Mouse (Mus musculus): ENCODE measurements around the gene Hnrnpm. TPM values are rescaled to one million over a fixed set of nuclear protein-coding genes. Genes with fewer than 3 reads are reported as not detected.
A peak's percentile ranks its signal among the peaks of the same experiment; 100 is the strongest.
"Not testable (repeated sequence)": the region's sequence is repeated elsewhere in the genome, so short reads cannot be mapped to it uniquely, and the experiment has no call there.

Hnrnpm gene
- polyA plus RNA-seq, 1 experiment from 2014 or later, result 422 TPM

DNA sequence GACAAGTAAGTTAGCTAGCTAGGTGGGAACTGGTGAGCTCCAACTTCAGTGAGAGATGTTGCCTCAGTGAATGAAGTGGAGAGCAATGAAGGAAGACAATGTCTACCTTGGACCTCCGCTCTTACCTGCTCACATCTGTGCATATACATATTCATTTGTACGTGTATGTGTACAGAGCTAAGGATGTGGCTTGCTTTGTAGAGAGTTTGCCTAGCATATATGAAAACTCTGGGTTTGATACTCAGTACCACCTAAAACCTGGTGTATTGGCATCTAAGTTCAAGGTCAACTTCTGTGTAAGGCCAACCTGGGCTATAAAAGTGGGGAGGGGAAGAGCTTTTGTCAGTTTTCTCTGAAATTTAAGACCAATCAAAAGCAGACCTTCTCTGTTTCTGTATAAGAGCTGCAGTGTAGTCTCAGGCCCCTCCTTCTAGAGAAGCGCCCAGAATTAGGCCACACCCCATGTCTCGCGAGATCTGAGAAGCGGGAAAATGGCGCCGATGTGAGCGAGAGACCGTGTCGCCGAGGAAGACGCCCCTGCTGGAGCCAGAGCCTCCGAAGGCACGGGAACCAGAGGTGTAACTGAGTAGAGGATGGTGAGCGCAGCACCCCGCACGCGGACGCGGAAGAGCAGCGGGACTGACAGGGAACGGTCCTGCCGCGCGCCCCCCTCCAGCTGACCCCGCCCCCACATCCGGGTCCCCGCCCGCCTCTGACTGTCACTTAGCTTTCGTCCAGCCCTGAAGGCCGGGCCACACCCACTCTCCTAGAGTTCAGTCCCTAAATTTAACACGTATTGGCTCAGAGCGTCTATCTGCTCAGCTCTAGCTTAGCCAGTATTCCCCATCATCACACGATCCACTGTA is 57.8 kb downstream of the Hnrnpm start, which contains the start of gene Zfp414:
Gene Zfp414 (plus strand): TSS at position 470 of the 866 bp plus-strand sequence.
- peak; percentile 96 for ATAC-seq (ENCODE audit: low FRiP score, low TSS enrichment)
- peaks cover 13% of the 10 kb centered on the region; the same call in 1 of the 2 replicates for H3K36me3 ChIP-seq (ENCODE audit: control insufficient read depth, insufficient read depth, low read length)

DNA sequence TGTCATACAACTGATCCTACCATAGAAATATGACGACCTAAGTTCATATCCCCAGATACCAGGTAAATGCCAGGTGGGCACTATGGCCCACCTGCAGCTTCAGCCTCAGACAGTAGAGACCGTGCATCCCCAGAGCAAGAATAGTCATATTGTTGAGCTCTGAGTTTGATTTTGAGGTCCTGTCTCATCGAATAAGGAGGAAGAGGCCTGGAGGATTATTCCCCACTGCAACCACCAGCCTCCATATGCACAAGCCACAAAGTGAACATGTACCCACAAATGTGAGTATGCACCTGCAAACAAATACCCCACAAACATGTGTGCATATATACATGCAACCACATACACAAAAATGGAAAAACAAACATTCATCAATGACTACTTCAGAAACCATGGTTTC is 59.4 kb downstream of the Hnrnpm start:
- WGBS, result 83% methylated on average over 3 of the region's 3 CpGs
- H3K4me2 ChIP-seq (replicated peaks; ENCODE audit: low read depth, low read length), result no peak overlapping the region
- no peak for ATAC-seq (ENCODE audit: low FRiP score, low TSS enrichment)
- H3K27me3 ChIP-seq (ENCODE audit: control insufficient read depth, insufficient read depth, low read length), result no peaks in the 10 kb centered on the region
- H3K9ac ChIP-seq (ENCODE audit: low read depth, low read length), result no peak overlapping the region
- no peak overlapping the region for H3K4me3 ChIP-seq (ENCODE audit: low read length)
- H3K4me1 ChIP-seq (ENCODE audit: control insufficient read depth, insufficient read depth, low read length), result peaks cover 12% of the 10 kb centered on the region; the same call in 1 of the 2 replicates
- H3K9me3 ChIP-seq (ENCODE audit: control insufficient read depth, low read length), result no peaks in the 10 kb centered on the region
- H3K36me3 ChIP-seq (ENCODE audit: control insufficient read depth, insufficient read depth, low read length), result peaks cover 13% of the 10 kb centered on the region; the same call in 1 of the 2 replicates
- no peak overlapping the region for H3K27ac ChIP-seq (ENCODE audit: low read depth, low read length)

More for the DNA sequence above, 57.8 kb downstream of the Hnrnpm start, which contains the start of gene Zfp414:
- Histone ChIP-seq H3K4me3 (ENCODE audit: low read length) (peak within 1 kb of the TSS; percentile 55), H3K4me1 (ENCODE audit: control insufficient read depth, insufficient read depth, low read length) (peaks cover 12% of the 10 kb centered on the region; the same call in 1 of the 2 replicates), H3K27ac (ENCODE audit: low read depth, low read length) (peak within 1 kb of the TSS; percentile 94), H3K27me3 (ENCODE audit: control insufficient read depth, insufficient read depth, low read length) (no peaks in the 10 kb centered on the region), H3K9me3 (ENCODE audit: control insufficient read depth, low read length) (no peaks in the 10 kb centered on the region), H3K4me2 (replicated peaks; ENCODE audit: low read depth, low read length) (peak within 1 kb of the TSS; percentile 46), H3K9ac (ENCODE audit: low read depth, low read length) (peak within 1 kb of the TSS; percentile 68)
- WGBS, result 3% methylated on average over 27 of the region's 35 CpGs

DNA sequence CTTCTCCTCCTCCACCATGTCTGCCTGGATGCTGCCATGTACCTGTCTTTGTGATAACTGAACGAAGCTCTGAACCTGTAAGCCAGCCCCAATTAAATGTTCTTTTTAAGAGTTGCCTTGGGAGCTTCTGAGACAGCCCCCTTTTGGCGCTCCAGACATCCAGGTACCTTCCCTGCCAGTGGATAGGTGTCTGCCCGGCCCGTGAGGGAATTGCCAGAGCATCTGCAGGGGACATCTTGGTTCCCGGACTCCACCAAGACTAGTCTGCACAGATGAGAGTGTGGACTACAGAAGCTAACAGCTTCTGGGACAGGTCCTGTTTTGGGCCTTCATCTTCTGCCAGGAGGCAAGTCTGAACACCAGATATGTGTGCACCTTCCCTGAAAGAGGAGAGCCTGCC is 72.9 kb downstream of the Hnrnpm start:
- not testable (repeated sequence) for H3K9ac ChIP-seq (ENCODE audit: low read depth, low read length); H3K27ac ChIP-seq (ENCODE audit: low read depth, low read length); H3K4me3 ChIP-seq (ENCODE audit: low read length); ATAC-seq (ENCODE audit: low FRiP score, low TSS enrichment); H3K27me3 ChIP-seq (ENCODE audit: control insufficient read depth, insufficient read depth, low read length); H3K9me3 ChIP-seq (ENCODE audit: control insufficient read depth, low read length); H3K4me1 ChIP-seq (ENCODE audit: control insufficient read depth, insufficient read depth, low read length); H3K4me2 ChIP-seq (replicated peaks; ENCODE audit: low read depth, low read length); H3K36me3 ChIP-seq (ENCODE audit: control insufficient read depth, insufficient read depth, low read length)
- 88% methylated on average over 5 of the region's 5 CpGs for WGBS

DNA sequence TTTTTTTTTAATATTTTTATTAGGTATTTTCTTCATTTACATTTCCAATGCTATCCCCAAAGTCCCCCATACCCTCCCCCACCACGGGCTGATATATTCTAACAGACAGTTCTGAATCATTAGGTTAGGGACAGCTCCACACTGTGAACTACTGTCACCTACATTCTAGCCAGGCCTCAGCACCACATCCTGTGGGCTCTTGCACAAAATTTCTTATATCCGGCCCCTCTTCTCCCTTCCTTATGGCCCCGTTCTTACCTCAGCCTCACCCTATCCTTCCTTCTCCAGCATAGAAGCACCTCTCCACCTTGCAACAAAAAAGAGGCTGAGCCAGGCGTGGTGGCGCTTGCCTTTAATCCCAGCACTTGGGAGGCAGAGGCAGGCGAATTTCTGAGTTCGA is 76.1 kb downstream of the Hnrnpm start:
- no peak overlapping the region for H3K27ac ChIP-seq (ENCODE audit: low read depth, low read length)
- no peaks in the 10 kb centered on the region for H3K4me1 ChIP-seq (ENCODE audit: control insufficient read depth, insufficient read depth, low read length)
- H3K9me3 ChIP-seq (ENCODE audit: control insufficient read depth, low read length), result no peaks in the 10 kb centered on the region
- no peak overlapping the region for H3K9ac ChIP-seq (ENCODE audit: low read depth, low read length)
- no peak overlapping the region for H3K4me3 ChIP-seq (ENCODE audit: low read length)
- no peak for ATAC-seq (ENCODE audit: low FRiP score, low TSS enrichment)
- no peaks in the 10 kb centered on the region for H3K27me3 ChIP-seq (ENCODE audit: control insufficient read depth, insufficient read depth, low read length)
- WGBS, result 84% methylated on average over 7 of the region's 7 CpGs
- H3K36me3 ChIP-seq (ENCODE audit: control insufficient read depth, insufficient read depth, low read length), result no peaks in the 10 kb centered on the region
- H3K4me2 ChIP-seq (replicated peaks; ENCODE audit: low read depth, low read length), result no peak overlapping the region

DNA sequence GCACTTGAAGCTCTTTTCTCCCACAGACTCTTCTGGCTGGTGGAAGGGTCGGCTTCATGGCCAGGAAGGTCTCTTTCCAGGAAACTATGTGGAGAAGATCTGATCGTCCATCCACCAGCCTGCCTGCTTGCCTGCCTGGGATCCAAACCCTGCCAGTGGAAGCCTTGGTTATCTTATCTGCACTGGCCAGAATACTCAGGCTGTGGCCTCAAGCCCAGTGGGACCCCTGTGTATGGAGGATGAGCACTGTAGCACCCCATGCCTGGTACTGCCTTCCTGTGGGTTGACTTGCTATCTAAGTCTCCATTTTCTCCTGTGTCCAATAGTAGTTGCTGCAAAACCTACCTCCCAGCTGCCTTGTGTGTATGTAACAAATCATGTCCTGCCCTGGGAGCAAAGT is 79.4 kb downstream of the Hnrnpm start:
- H3K4me2 ChIP-seq (replicated peaks; ENCODE audit: low read depth, low read length), result no peak overlapping the region
- no peak for ATAC-seq (ENCODE audit: low FRiP score, low TSS enrichment)
- no peak overlapping the region for H3K27ac ChIP-seq (ENCODE audit: low read depth, low read length)
- no peaks in the 10 kb centered on the region for H3K36me3 ChIP-seq (ENCODE audit: control insufficient read depth, insufficient read depth, low read length)
- H3K27me3 ChIP-seq (ENCODE audit: control insufficient read depth, insufficient read depth, low read length), result no peaks in the 10 kb centered on the region
- no peaks in the 10 kb centered on the region for H3K9me3 ChIP-seq (ENCODE audit: control insufficient read depth, low read length)
- H3K4me1 ChIP-seq (ENCODE audit: control insufficient read depth, insufficient read depth, low read length), result no peaks in the 10 kb centered on the region
- no peak overlapping the region for H3K4me3 ChIP-seq (ENCODE audit: low read length)
- H3K9ac ChIP-seq (ENCODE audit: low read depth, low read length), result no peak overlapping the region
- 94% methylated on average over 2 of the region's 2 CpGs for WGBS

DNA sequence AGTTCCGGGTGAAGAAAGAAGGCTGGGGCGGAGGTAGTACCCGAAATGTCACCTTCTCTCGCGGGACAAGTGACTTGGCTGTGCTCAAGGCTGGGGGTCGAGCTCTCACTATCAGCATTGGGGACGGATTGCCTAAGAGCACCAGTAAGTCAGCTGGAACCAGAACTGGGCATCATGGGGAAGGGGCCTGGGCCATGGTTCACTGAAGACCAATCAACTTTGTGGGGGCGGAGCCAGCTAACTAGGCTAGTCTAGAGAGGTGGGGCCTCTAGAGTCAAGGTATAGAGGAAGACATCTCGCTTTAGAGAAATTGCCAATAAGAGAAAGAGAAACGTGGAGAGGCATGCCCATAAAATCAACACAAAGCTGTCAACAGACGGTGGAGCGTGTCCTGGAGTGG is 84.7 kb downstream of the Hnrnpm start:
- no peak overlapping the region for H3K4me3 ChIP-seq (ENCODE audit: low read length)
- H3K9ac ChIP-seq (ENCODE audit: low read depth, low read length), result no peak overlapping the region
- H3K4me1 ChIP-seq (ENCODE audit: control insufficient read depth, insufficient read depth, low read length), result no peaks in the 10 kb centered on the region
- WGBS, result 85% methylated on average over 12 of the region's 12 CpGs
- H3K27me3 ChIP-seq (ENCODE audit: control insufficient read depth, insufficient read depth, low read length), result no peaks in the 10 kb centered on the region
- no peak for ATAC-seq (ENCODE audit: low FRiP score, low TSS enrichment)
- no peaks in the 10 kb centered on the region for H3K9me3 ChIP-seq (ENCODE audit: control insufficient read depth, low read length)
- H3K27ac ChIP-seq (ENCODE audit: low read depth, low read length), result no peak overlapping the region
- H3K36me3 ChIP-seq (ENCODE audit: control insufficient read depth, insufficient read depth, low read length), result no peaks in the 10 kb centered on the region
- no peak overlapping the region for H3K4me2 ChIP-seq (replicated peaks; ENCODE audit: low read depth, low read length)

DNA sequence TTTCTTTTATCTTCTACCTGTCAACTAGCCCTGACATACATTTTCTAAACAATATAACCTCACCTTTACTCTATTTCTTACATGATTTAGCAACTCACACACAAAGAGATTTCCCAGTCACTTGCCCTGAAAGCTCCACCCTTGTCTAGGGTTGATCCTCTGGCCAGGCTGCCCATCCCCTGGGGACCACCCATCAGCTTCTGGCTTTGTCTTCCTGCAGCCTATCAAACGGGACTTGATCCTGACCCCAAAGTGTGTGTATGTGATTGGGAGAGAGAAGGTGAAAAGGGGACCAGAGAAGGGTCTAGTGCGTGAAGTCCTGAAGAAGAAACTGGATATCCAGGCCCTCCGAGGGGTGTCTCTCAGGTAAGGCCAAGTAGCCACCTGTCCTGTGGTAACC is 85.8 kb downstream of the Hnrnpm start:
- no peak overlapping the region for H3K27ac ChIP-seq (ENCODE audit: low read depth, low read length)
- no peak overlapping the region for H3K4me2 ChIP-seq (replicated peaks; ENCODE audit: low read depth, low read length)
- 78% methylated on average over 3 of the region's 3 CpGs for WGBS
- H3K4me1 ChIP-seq (ENCODE audit: control insufficient read depth, insufficient read depth, low read length), result no peaks in the 10 kb centered on the region
- no peak overlapping the region for H3K4me3 ChIP-seq (ENCODE audit: low read length)
- ATAC-seq (ENCODE audit: low FRiP score, low TSS enrichment), result no peak
- no peaks in the 10 kb centered on the region for H3K27me3 ChIP-seq (ENCODE audit: control insufficient read depth, insufficient read depth, low read length)
- H3K36me3 ChIP-seq (ENCODE audit: control insufficient read depth, insufficient read depth, low read length), result no peaks in the 10 kb centered on the region
- H3K9ac ChIP-seq (ENCODE audit: low read depth, low read length), result no peak overlapping the region
- no peaks in the 10 kb centered on the region for H3K9me3 ChIP-seq (ENCODE audit: control insufficient read depth, low read length)

DNA sequence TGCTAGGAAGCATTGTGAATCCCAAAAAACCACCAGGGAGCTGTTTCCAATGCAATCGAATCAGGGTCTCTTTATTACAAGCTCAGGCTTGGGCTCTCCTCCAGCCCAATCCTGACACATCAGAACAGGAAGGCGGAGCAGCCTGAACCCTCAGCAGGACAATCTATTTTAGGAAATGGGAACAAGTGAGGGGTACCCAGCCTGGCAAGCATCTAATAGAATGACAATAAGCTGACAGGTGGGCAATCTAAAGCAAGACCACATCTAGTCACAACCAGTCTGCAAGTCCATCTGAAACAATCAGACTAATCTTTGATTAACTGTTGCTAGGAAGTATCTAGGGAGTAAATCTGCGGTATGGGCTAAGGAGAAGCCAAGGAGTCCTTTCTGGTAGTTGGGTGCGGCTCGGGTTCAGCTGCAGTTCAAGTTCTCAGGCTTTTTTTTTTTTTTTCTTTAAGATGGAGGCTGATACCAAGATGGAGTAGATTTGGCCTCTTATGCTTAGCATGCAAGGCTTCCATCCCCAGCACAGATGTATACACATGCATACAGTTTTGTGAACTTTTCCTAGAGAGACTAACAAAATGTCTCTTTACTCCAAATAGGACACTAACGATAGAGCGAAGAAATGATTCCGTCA is 86.7 kb downstream of the Hnrnpm start:
- ATAC-seq (ENCODE audit: low FRiP score, low TSS enrichment), result no peak
- H3K27ac ChIP-seq (ENCODE audit: low read depth, low read length), result no peak overlapping the region
- 85% methylated on average over 8 of the region's 8 CpGs for WGBS
- H3K4me3 ChIP-seq (ENCODE audit: low read length), result no peak overlapping the region
- H3K4me1 ChIP-seq (ENCODE audit: control insufficient read depth, insufficient read depth, low read length), result no peaks in the 10 kb centered on the region
- H3K36me3 ChIP-seq (ENCODE audit: control insufficient read depth, insufficient read depth, low read length), result no peaks in the 10 kb centered on the region
- no peak overlapping the region for H3K4me2 ChIP-seq (replicated peaks; ENCODE audit: low read depth, low read length)
- no peak overlapping the region for H3K9ac ChIP-seq (ENCODE audit: low read depth, low read length)
- H3K27me3 ChIP-seq (ENCODE audit: control insufficient read depth, insufficient read depth, low read length), result no peaks in the 10 kb centered on the region
- H3K9me3 ChIP-seq (ENCODE audit: control insufficient read depth, low read length), result no peaks in the 10 kb centered on the region

DNA sequence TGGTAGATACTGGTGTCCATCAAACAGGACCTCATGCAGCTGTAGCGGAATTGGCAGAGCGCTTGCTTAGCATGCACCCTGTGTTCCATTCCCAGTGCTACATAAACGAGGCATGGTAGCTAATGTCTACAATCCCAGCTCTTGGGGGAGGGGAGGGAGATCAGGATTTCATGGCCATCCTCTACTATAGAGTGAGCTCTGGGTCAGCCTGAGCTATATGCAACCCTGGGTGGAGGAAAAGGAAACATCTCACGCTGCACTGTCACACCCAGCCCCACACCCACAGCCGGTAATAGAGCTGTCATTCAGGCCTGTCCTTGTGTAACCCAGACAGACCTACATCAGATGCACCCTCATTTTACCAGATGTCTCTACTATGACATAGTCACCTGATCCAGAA is 88.2 kb downstream of the Hnrnpm start:
- no peak overlapping the region for H3K27ac ChIP-seq (ENCODE audit: low read depth, low read length)
- H3K4me3 ChIP-seq (ENCODE audit: low read length), result no peak overlapping the region
- H3K4me2 ChIP-seq (replicated peaks; ENCODE audit: low read depth, low read length), result no peak overlapping the region
- 95% methylated on average over 5 of the region's 5 CpGs for WGBS
- H3K36me3 ChIP-seq (ENCODE audit: control insufficient read depth, insufficient read depth, low read length), result no peaks in the 10 kb centered on the region
- no peaks in the 10 kb centered on the region for H3K4me1 ChIP-seq (ENCODE audit: control insufficient read depth, insufficient read depth, low read length)
- H3K9me3 ChIP-seq (ENCODE audit: control insufficient read depth, low read length), result no peaks in the 10 kb centered on the region
- ATAC-seq (ENCODE audit: low FRiP score, low TSS enrichment), result no peak
- no peaks in the 10 kb centered on the region for H3K27me3 ChIP-seq (ENCODE audit: control insufficient read depth, insufficient read depth, low read length)
- no peak overlapping the region for H3K9ac ChIP-seq (ENCODE audit: low read depth, low read length)

Measured in kidney, embryonic 14.5 days (tissue).